Mouse (Mus musculus): ENCODE measurements around the gene Dcaf6.

DNA sequence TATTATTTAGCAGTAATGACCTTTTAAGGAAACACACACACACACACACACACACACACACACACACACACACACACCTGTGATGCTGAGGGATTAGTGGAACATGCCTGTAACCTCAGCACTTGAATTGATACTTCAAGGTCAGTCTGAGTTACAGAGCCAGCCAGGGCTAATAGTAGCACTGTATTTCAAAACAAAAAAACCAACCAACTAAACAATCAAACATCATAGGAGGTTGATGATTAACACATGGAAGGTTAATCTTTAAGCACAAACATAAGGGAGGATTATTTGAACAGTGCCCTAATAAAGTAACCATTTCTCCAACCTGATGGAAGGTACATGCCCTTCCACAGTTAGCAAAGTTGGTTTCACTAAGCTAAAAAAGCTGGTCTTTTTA, 111.6 kb downstream of the Dcaf6 start:
- TF ChIP-seq CTCF (IDR thresholded peaks at IDR 0.05; ENCODE audit: extremely low read depth, insufficient read depth, insufficient read length, insufficient replicate concordance), result no peak
- no peak for TF ChIP-seq POLR2A (IDR thresholded peaks at IDR 0.05; ENCODE audit: low read depth, low read length)

Measured in spleen, adult 2 months (tissue).